Mouse (Mus musculus): ENCODE results near the gene Acbd4. TPM values are rescaled to one million over a fixed set of nuclear protein-coding genes. Genes with fewer than 3 reads are reported as not detected.

Acbd4 gene
- total RNA-seq, 1 experiment, result 14.0 TPM

- DNase-seq (ENCODE audit: low read depth, low spot score), result no peak
- Histone ChIP-seq H3K4me3 (ENCODE audit: insufficient read depth in 1 of 2, low read depth in 1 of 2, low read length in 2 of 2, poor library complexity in 1 of 2, severe bottlenecking in 1 of 2) (peak within 1 kb of the TSS; percentile 82 to 93), H3K9ac (ENCODE audit: insufficient read depth, low read depth, low read length, poor library complexity, severe bottlenecking) (peak within 1 kb of the TSS; percentile 98), H3K27ac (ENCODE audit: insufficient read depth, low read depth, low read length, poor library complexity, severe bottlenecking) (peak within 1 kb of the TSS; percentile 92), H3K36me3 (ENCODE audit: control insufficient read depth, insufficient read depth, low read length, poor library complexity, severe bottlenecking) (no peaks in the 10 kb centered on the region), H3K4me1 (ENCODE audit: control insufficient read depth in 2 of 2, insufficient read depth in 2 of 2, low read length in 2 of 2, poor library complexity in 1 of 2) (peaks cover 4 to 11% of the 10 kb centered on the region in 2 experiments; a peak in 1 of 4 replicates), H3K9me3 (ENCODE audit: control insufficient read depth, insufficient read depth, low read depth, low read length) (no peaks in the 10 kb centered on the region)
- in situ Hi-C loops (cut with MboI; ENCODE audit: low sequenced_read_pairs in 2 of 2, unreplicated experiment in 2 of 2), result no loop called here
- 0 out of 2 replicates have a peak, but pooled peaks have one; percentile 25 for TF ChIP-seq CHD2 (IDR thresholded peaks at IDR 0.05; ENCODE audit: low read depth, low read length)
- no peak for TF ChIP-seq MAFK (IDR thresholded peaks at IDR 0.05; ENCODE audit: insufficient read depth, low read depth, low read length)
- TF ChIP-seq ZNF384 (IDR thresholded peaks at IDR 0.05; ENCODE audit: low read depth, low read length), result peak; percentile 48; the same call in 1 of the 2 replicates
These were observed 30.5 kb downstream of the Acbd4 start, which contains the start of gene Hexim2 for GRCm38 (mm10) chr11:103131701-103132575. Gene Hexim2 (plus strand): TSS chr11:103132429.

GRCm38 (mm10) chr11:103132576-103133455 is 31.3 kb downstream of the Acbd4 start:
- peak; percentile 87 for TF ChIP-seq CHD2 (IDR thresholded peaks at IDR 0.05; ENCODE audit: low read depth, low read length)
- peak; percentile 100 for TF ChIP-seq ZNF384 (IDR thresholded peaks at IDR 0.05; ENCODE audit: low read depth, low read length)
- no peak for TF ChIP-seq MAFK (IDR thresholded peaks at IDR 0.05; ENCODE audit: insufficient read depth, low read depth, low read length)
- no peak for TF ChIP-seq ZC3H11A (IDR thresholded peaks at IDR 0.05; ENCODE audit: borderline replicate concordance, low read depth, low read length)
- TF ChIP-seq HCFC1 (IDR thresholded peaks at IDR 0.05; ENCODE audit: borderline replicate concordance, insufficient read depth, low read length), result peak; percentile 88
- in situ Hi-C loops (cut with MboI; ENCODE audit: low sequenced_read_pairs in 2 of 2, unreplicated experiment in 2 of 2), result no loop called here

GRCm38 (mm10) chr11:103133456-103134185 is 32.1 kb downstream of the Acbd4 start:
- no peak for DNase-seq (ENCODE audit: low read depth, low spot score)
- H3K36me3 ChIP-seq (ENCODE audit: control insufficient read depth, insufficient read depth, low read length, poor library complexity, severe bottlenecking), result no peaks in the 10 kb centered on the region
- TF ChIP-seq HCFC1 (IDR thresholded peaks at IDR 0.05; ENCODE audit: borderline replicate concordance, insufficient read depth, low read length) (no peak), ZC3H11A (IDR thresholded peaks at IDR 0.05; ENCODE audit: borderline replicate concordance, low read depth, low read length) (no peak), CHD2 (IDR thresholded peaks at IDR 0.05; ENCODE audit: low read depth, low read length) (no peak), MAFK (IDR thresholded peaks at IDR 0.05; ENCODE audit: insufficient read depth, low read depth, low read length) (no peak)
- H3K9ac ChIP-seq (ENCODE audit: insufficient read depth, low read depth, low read length, poor library complexity, severe bottlenecking), result peak overlapping the region; percentile 68
- no peaks in the 10 kb centered on the region for H3K9me3 ChIP-seq (ENCODE audit: control insufficient read depth, insufficient read depth, low read depth, low read length)
- in situ Hi-C loops (cut with MboI; ENCODE audit: low sequenced_read_pairs in 2 of 2, unreplicated experiment in 2 of 2), result no loop called here
- H3K27ac ChIP-seq (ENCODE audit: insufficient read depth, low read depth, low read length, poor library complexity, severe bottlenecking), result peak overlapping the region; percentile 41; the same call in 1 of the 2 replicates
- peaks cover 4 to 13% of the 10 kb centered on the region in 2 experiments; a peak in 1 of 4 replicates for H3K4me1 ChIP-seq (ENCODE audit: control insufficient read depth in 2 of 2, insufficient read depth in 2 of 2, low read length in 2 of 2, poor library complexity in 1 of 2)
- H3K4me3 ChIP-seq (ENCODE audit: insufficient read depth in 1 of 2, low read depth in 1 of 2, low read length in 2 of 2, poor library complexity in 1 of 2, severe bottlenecking in 1 of 2), result peak overlapping the region; percentile 59 to 93

More at GRCm38 (mm10) chr11:103132576-103133455, 31.3 kb downstream of the Acbd4 start:
- Histone ChIP-seq H3K4me3 (ENCODE audit: insufficient read depth in 1 of 2, low read depth in 1 of 2, low read length in 2 of 2, poor library complexity in 1 of 2, severe bottlenecking in 1 of 2) (peak overlapping the region; percentile 82 to 93), H3K9me3 (ENCODE audit: control insufficient read depth, insufficient read depth, low read depth, low read length) (no peaks in the 10 kb centered on the region), H3K36me3 (ENCODE audit: control insufficient read depth, insufficient read depth, low read length, poor library complexity, severe bottlenecking) (no peaks in the 10 kb centered on the region), H3K27ac (ENCODE audit: insufficient read depth, low read depth, low read length, poor library complexity, severe bottlenecking) (peak overlapping the region; percentile 92), H3K4me1 (ENCODE audit: control insufficient read depth in 2 of 2, insufficient read depth in 2 of 2, low read length in 2 of 2, poor library complexity in 1 of 2) (peaks cover 4 to 13% of the 10 kb centered on the region in 2 experiments; a peak in 1 of 4 replicates), H3K9ac (ENCODE audit: insufficient read depth, low read depth, low read length, poor library complexity, severe bottlenecking) (peak overlapping the region; percentile 98)
- DNase-seq (ENCODE audit: low read depth, low spot score), result peak; percentile 100

- no peak overlapping the region for H3K27ac ChIP-seq (ENCODE audit: insufficient read depth, low read depth, low read length, poor library complexity, severe bottlenecking)
- TF ChIP-seq ZC3H11A (IDR thresholded peaks at IDR 0.05; ENCODE audit: borderline replicate concordance, low read depth, low read length), result no peak
- TF ChIP-seq ZNF384 (IDR thresholded peaks at IDR 0.05; ENCODE audit: low read depth, low read length), result no peak
These were observed 32.7 kb downstream of the Acbd4 start for GRCm38 (mm10) chr11:103134221-103134620.

More at GRCm38 (mm10) chr11:103134221-103134620, 32.7 kb downstream of the Acbd4 start:
- no peak for DNase-seq (ENCODE audit: low read depth, low spot score)
- no peaks in the 10 kb centered on the region for H3K36me3 ChIP-seq (ENCODE audit: control insufficient read depth, insufficient read depth, low read length, poor library complexity, severe bottlenecking)
- no peak overlapping the region for H3K9ac ChIP-seq (ENCODE audit: insufficient read depth, low read depth, low read length, poor library complexity, severe bottlenecking)
- H3K9me3 ChIP-seq (ENCODE audit: control insufficient read depth, insufficient read depth, low read depth, low read length), result no peaks in the 10 kb centered on the region
- H3K4me1 ChIP-seq (ENCODE audit: control insufficient read depth in 2 of 2, insufficient read depth in 2 of 2, low read length in 2 of 2, poor library complexity in 1 of 2), result peaks cover 4 to 13% of the 10 kb centered on the region in 2 experiments; a peak in 1 of 4 replicates
- in situ Hi-C loops (cut with MboI; ENCODE audit: low sequenced_read_pairs in 2 of 2, unreplicated experiment in 2 of 2), result no loop called here
- no peak overlapping the region for H3K4me3 ChIP-seq (ENCODE audit: insufficient read depth in 1 of 2, low read depth in 1 of 2, low read length in 2 of 2, poor library complexity in 1 of 2, severe bottlenecking in 1 of 2)
